Mouse (Mus musculus) C2C12 (cell line): Measurements from ENCODE around the gene 2410004P03Rik.

Source experiments
- CTCF ChIP-seq: IDR thresholded peaks from one replicate; pipeline ENCODE4 v1.5.1; 2011; ENCODE audit not compliant: control insufficient read depth, insufficient read depth, insufficient read length
- MYOD1 ChIP-seq: IDR thresholded peaks from one replicate; pipeline ENCODE4 v1.6.1; 2011; ENCODE audit warnings: low read depth; ENCODE audit not compliant: control insufficient read depth, insufficient read length

- TF ChIP-seq CTCF, result no peak
- TF ChIP-seq MYOD1, result no peak
Observed at GRCm38 (mm10) chr12:17022145-17022544, 10.6 kb upstream of the 2410004P03Rik start.
